Mouse (Mus musculus): ENCODE measurements at regions not wholly inside any gene's neighbourhood (a gene's known extent, or its start where the extent isn't known, plus 50 kb on each side); places are given as distances from the start of the nearest gene placed in this dataset.
A peak's percentile ranks its signal among the peaks of the same experiment; 100 is the strongest.

- DNase-seq (ENCODE audit: low read depth in 1 of 2, low spot score in 2 of 2), result no peak
Measured at GRCm38 (mm10) chr11:34153749-34154525, 54.0 kb downstream of the Foxi1 start.

- DNase-seq (ENCODE audit: low read depth in 1 of 2, low spot score in 2 of 2), result peak in 1 of 2 experiments; percentile 28
Measured at GRCm38 (mm10) chr11:34149370-34149976, 51.1 kb upstream of the 4930469K13Rik start.
